Mouse (Mus musculus) myocyte (in vitro differentiated cells): Measurements from ENCODE around the gene Gm20662. TPM values are rescaled to one million over a fixed set of nuclear protein-coding genes. Genes with fewer than 3 reads are reported as not detected.
A peak's percentile ranks its signal among the peaks of the same experiment; 100 is the strongest.

Experiments
- H3K27me3 ChIP-seq: one replicate; pipeline ENCODE4 v1.6.1; 2011; ENCODE audit not compliant: control insufficient read depth, insufficient read depth, insufficient read length
- H3K36me3 ChIP-seq: one replicate; pipeline ENCODE4 v1.6.1; 2011; ENCODE audit not compliant: control insufficient read depth, insufficient read depth
- H3K4me2 ChIP-seq: one replicate; pipeline ENCODE4 v1.6.1; 2011; ENCODE audit warnings: low read depth, control low read depth
- H3K4me3 ChIP-seq: one replicate; pipeline ENCODE4 v1.5.1; 2011; ENCODE audit warnings: mild to moderate bottlenecking, control low read depth, moderate library complexity
- H3K79me2 ChIP-seq: one replicate; pipeline ENCODE4 v1.6.1; 2011; ENCODE audit not compliant: control insufficient read depth, insufficient read depth
- H3ac ChIP-seq: one replicate; pipeline ENCODE4 v1.6.1; 2011; ENCODE audit not compliant: control insufficient read depth, insufficient read length
- CEBPB ChIP-seq: IDR thresholded peaks from 2 replicates; pipeline ENCODE4 v1.6.1; 2011; ENCODE audit warnings: mild to moderate bottlenecking, moderate library complexity; ENCODE audit not compliant: poor library complexity, insufficient read depth, severe bottlenecking
- E2F4 ChIP-seq: IDR thresholded peaks from one replicate; pipeline ENCODE4 v1.6.1; 2011; ENCODE audit warnings: mild to moderate bottlenecking, control low read depth, moderate library complexity; ENCODE audit not compliant: insufficient read depth
- MAX ChIP-seq: IDR thresholded peaks from one replicate; pipeline ENCODE4 v1.6.1; 2011; ENCODE audit warnings: low read depth, mild to moderate bottlenecking, control low read depth
- MYOD1 ChIP-seq, 3 experiments: IDR thresholded peaks; one replicate each; pipeline ENCODE4 v1.6.1; 2011; ENCODE audit warnings: control low read depth in 2 of 3, low read depth in 2 of 3, mild to moderate bottlenecking in 2 of 3, moderate library complexity in 1 of 3; ENCODE audit not compliant: insufficient read length in 2 of 3, control insufficient read depth in 1 of 3
- MYOG ChIP-seq, 3 experiments: IDR thresholded peaks; one replicate each; pipeline ENCODE4 v1.6.1; 2011; ENCODE audit warnings: control low read depth in 2 of 3, low read depth in 2 of 3, mild to moderate bottlenecking in 2 of 3; ENCODE audit not compliant: insufficient read length in 2 of 3, control insufficient read depth in 1 of 3, insufficient read depth in 1 of 3
- POLR2A ChIP-seq: IDR thresholded peaks from one replicate; pipeline ENCODE4 v1.6.1; 2011; ENCODE audit warnings: low read depth, mild to moderate bottlenecking, control low read depth, moderate library complexity; ENCODE audit not compliant: insufficient read length
- POLR2AphosphoS2 ChIP-seq: IDR thresholded peaks from one replicate; pipeline ENCODE4 v1.6.1; 2011; ENCODE audit warnings: low read depth, control low read depth; ENCODE audit not compliant: insufficient read length
- REST ChIP-seq: IDR thresholded peaks from one replicate; pipeline ENCODE4 v1.6.1; 2011; ENCODE audit warnings: mild to moderate bottlenecking, control low read depth, moderate library complexity; ENCODE audit not compliant: insufficient read depth, insufficient read length
- SRF ChIP-seq: IDR thresholded peaks from one replicate; pipeline ENCODE4 v1.6.1; 2011; ENCODE audit warnings: low read depth; ENCODE audit not compliant: control insufficient read depth, insufficient read length
- TCF12 ChIP-seq: IDR thresholded peaks from one replicate; pipeline ENCODE4 v1.6.1; 2011; ENCODE audit warnings: mild to moderate bottlenecking, control low read depth; ENCODE audit not compliant: poor library complexity, insufficient read depth, severe bottlenecking
- TCF3 ChIP-seq: IDR thresholded peaks from one replicate; pipeline ENCODE4 v1.6.1; 2011; ENCODE audit warnings: low read depth, control low read depth; ENCODE audit not compliant: insufficient read length
- USF1 ChIP-seq: IDR thresholded peaks from one replicate; pipeline ENCODE4 v1.6.1; 2011; ENCODE audit warnings: low read depth, mild to moderate bottlenecking, control low read depth, moderate library complexity
- polyA plus RNA-seq: library from polyadenylated mRNA; unstranded; fragments of >200 nt; fragmentation: generic; extraction: Trizol; gene quantifications from one replicate; pipeline ENCODE4 v1.2.1, GENCODE M21; 2012; ENCODE audit warnings: missing spikeins

Gene Gm20662
- polyA plus RNA-seq, 1 experiment = 0.82 TPM

DNA sequence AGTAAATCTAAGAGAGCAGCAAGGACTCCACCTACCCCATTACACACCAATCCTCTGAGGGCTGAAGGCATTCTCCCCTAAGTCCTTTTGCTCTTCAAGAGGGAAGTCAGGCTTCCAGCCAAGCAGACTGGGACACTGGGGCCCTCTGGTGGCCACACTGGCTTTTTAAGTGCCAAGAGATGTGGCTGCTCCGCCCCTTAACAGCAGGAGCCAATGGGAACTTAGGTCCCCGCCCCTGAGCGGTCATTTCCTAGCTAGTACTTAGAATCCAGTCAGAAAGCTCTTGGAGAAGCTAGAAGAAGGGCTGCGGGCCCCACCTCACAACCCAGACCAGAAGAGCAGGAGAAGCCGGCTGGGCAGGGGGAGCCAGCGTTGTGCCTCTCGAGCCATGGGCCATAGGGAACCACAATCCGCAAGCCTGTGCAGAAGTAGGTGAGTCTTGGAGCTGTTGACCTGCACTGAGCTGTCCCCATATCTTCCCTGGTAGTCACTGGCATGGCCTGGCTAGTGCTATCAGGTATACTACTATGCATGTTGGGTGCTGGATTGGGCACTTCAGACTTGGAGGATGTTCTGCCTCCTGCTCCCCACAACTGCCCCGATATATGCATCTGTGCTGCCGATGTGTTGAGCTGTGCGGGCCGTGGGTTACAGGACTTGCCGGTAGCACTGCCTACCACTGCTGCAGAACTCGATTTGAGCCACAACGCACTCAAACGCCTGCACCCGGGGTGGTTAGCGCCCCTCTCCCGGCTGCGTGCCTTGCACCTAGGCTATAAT lies 56.9 kb downstream of the Gm20662 start, which contains the start of gene Amigo3:
Gene Amigo3, plus strand, starts transcription at position 275 of the 780 bp plus-strand sequence.
- H3K36me3 ChIP-seq = peaks cover 6% of the 10 kb centered on the region
- peak; percentile 73 for TF ChIP-seq POLR2AphosphoS2
- TF ChIP-seq TCF3 = no peak
- peak; percentile 20 for TF ChIP-seq POLR2A
- H3K79me2 ChIP-seq = peaks cover 7% of the 10 kb centered on the region
- no peak within 1 kb of the TSS for H3ac ChIP-seq
- H3K27me3 ChIP-seq = no peaks in the 10 kb centered on the region
- H3K4me2 ChIP-seq = no peak within 1 kb of the TSS
- no peak within 1 kb of the TSS for H3K4me3 ChIP-seq

- Histone ChIP-seq H3K79me2 (peaks cover 7% of the 10 kb centered on the region), H3ac (no peak overlapping the region), H3K4me2 (no peak overlapping the region), H3K4me3 (no peak overlapping the region), H3K36me3 (peaks cover 12% of the 10 kb centered on the region), H3K27me3 (no peaks in the 10 kb centered on the region)
- TF ChIP-seq USF1 = no peak
- no peak for TF ChIP-seq POLR2AphosphoS2
- TF ChIP-seq MYOD1 (IDR thresholded peaks at IDR 0.05; ENCODE audit: control insufficient read depth in 1 of 3, insufficient read length in 2 of 3, low read depth in 2 of 3) = no peak
- TF ChIP-seq POLR2A = no peak
- no peak for TF ChIP-seq CEBPB
- TF ChIP-seq MAX = no peak
- TF ChIP-seq E2F4 = no peak
- TF ChIP-seq TCF3 = no peak
- TF ChIP-seq TCF12 = no peak
- TF ChIP-seq MYOG (IDR thresholded peaks at IDR 0.05; ENCODE audit: control insufficient read depth in 1 of 3, insufficient read depth in 1 of 3, insufficient read length in 2 of 3, low read depth in 2 of 3) = no peak
- TF ChIP-seq SRF = no peak
These were observed 57.6 kb downstream of the Gm20662 start for GRCm38 (mm10) chr9:108053665-108054225.

- H3K79me2 ChIP-seq = peaks cover 6% of the 10 kb centered on the region
- no peak overlapping the region for H3K4me2 ChIP-seq
- H3ac ChIP-seq = no peak overlapping the region
- H3K4me3 ChIP-seq = no peak overlapping the region
- peaks cover 18% of the 10 kb centered on the region for H3K36me3 ChIP-seq
- TF ChIP-seq SRF (no peak), POLR2A (peak; percentile 26)
- no peaks in the 10 kb centered on the region for H3K27me3 ChIP-seq
These were observed 58.3 kb downstream of the Gm20662 start for GRCm38 (mm10) chr9:108054331-108055040.

- Histone ChIP-seq H3K27me3 (no peaks in the 10 kb centered on the region), H3K79me2 (peaks cover under 1% of the 10 kb centered on the region), H3ac (no peak overlapping the region), H3K4me3 (no peak overlapping the region), H3K36me3 (peaks cover 18% of the 10 kb centered on the region), H3K4me2 (no peak overlapping the region)
- TF ChIP-seq USF1 (no peak), MAX (no peak), MYOD1 (IDR thresholded peaks at IDR 0.05; ENCODE audit: control insufficient read depth in 1 of 3, insufficient read length in 2 of 3, low read depth in 2 of 3) (no peak), TCF12 (no peak), MYOG (IDR thresholded peaks at IDR 0.05; ENCODE audit: control insufficient read depth in 1 of 3, insufficient read depth in 1 of 3, insufficient read length in 2 of 3, low read depth in 2 of 3) (no peak), REST (no peak), TCF3 (no peak), E2F4 (no peak), POLR2A (no peak), SRF (no peak), POLR2AphosphoS2 (no peak), CEBPB (no peak)
These were observed 58.9 kb downstream of the Gm20662 start for GRCm38 (mm10) chr9:108055061-108055460.

- peak; percentile 52 for TF ChIP-seq POLR2AphosphoS2
- no peak for TF ChIP-seq E2F4
- no peaks in the 10 kb centered on the region for H3K79me2 ChIP-seq
- no peaks in the 10 kb centered on the region for H3K27me3 ChIP-seq
- no peak overlapping the region for H3K4me2 ChIP-seq
- no peak overlapping the region for H3ac ChIP-seq
- peaks cover 18% of the 10 kb centered on the region for H3K36me3 ChIP-seq
- H3K4me3 ChIP-seq = no peak overlapping the region
These were observed 59.6 kb downstream of the Gm20662 start for GRCm38 (mm10) chr9:108055661-108056237.
